Mouse (Mus musculus) forebrain, embryonic 13.5 days (tissue): ENCODE measurements around the gene Cx3cr1. TPM values are rescaled to one million over a fixed set of nuclear protein-coding genes. Genes with fewer than 3 reads are reported as not detected.

ENCODE experiments used
- ATAC-seq: fragments of 200-750 bp; cut with Nextera tagmentation; 2 replicates; pipeline ENCODE4 v1.8.0; 2017
- H3K27ac ChIP-seq: fragments of 300-500 bp; sonication (generic); 2 replicates; pipeline ENCODE4 v1.5.1; 2015; ENCODE audit warnings: inconsistent platforms, mild to moderate bottlenecking, moderate library complexity
- H3K27me3 ChIP-seq: fragments of 300-500 bp; sonication (generic); 2 replicates; pipeline ENCODE4 v1.6.1; 2015; ENCODE audit warnings: mild to moderate bottlenecking, inconsistent platforms
- H3K36me3 ChIP-seq: fragments of 300-500 bp; sonication (generic); 2 replicates; pipeline ENCODE4 v1.6.1; 2015; ENCODE audit warnings: mild to moderate bottlenecking, inconsistent platforms; ENCODE audit not compliant: poor library complexity, severe bottlenecking
- H3K4me1 ChIP-seq: fragments of 300-500 bp; sonication (generic); 2 replicates; pipeline ENCODE4 v1.6.1; 2015; ENCODE audit warnings: inconsistent platforms
- H3K4me2 ChIP-seq: fragments of 300-500 bp; sonication (generic); 2 replicates; pipeline ENCODE4 v1.6.1; 2015; ENCODE audit warnings: inconsistent platforms, mild to moderate bottlenecking, moderate library complexity
- H3K4me3 ChIP-seq: fragments of 300-500 bp; sonication (generic); 2 replicates; pipeline ENCODE4 v1.5.1; 2015; ENCODE audit warnings: mild to moderate bottlenecking, inconsistent platforms
- H3K9ac ChIP-seq: fragments of 300-500 bp; sonication (generic); 2 replicates; pipeline ENCODE4 v1.6.1; 2015; ENCODE audit warnings: mild to moderate bottlenecking, inconsistent platforms
- H3K9me3 ChIP-seq: fragments of 300-500 bp; sonication (generic); replicated peaks from 2 replicates; pipeline ENCODE4 v1.6.1; 2016; ENCODE audit warnings: inconsistent platforms
- WGBS: fragments of 180-500 bp; shearing (Covaris S2); methylation state at CpG from one replicate; pipeline ENCODE4 v1.1.7; 2015; 5-methylcytosine and 5-hydroxymethylcytosine counted together
- polyA plus RNA-seq: library from polyadenylated mRNA; unstranded; fragments of >200 nt; fragmentation: Nextera tagmentation; extraction: Ambion mirVana; gene quantifications from 2 replicates; pipeline ENCODE4 v1.2.1, GENCODE M21; 2015

Gene Cx3cr1
- polyA plus RNA-seq, 1 experiment from 2014 or later = 5.0 TPM

GRCm38 (mm10) chr9:120080546-120081108 lies 10.9 kb upstream of the Cx3cr1 start:
- H3K9ac ChIP-seq = no peak overlapping the region
- no peak for ATAC-seq

GRCm38 (mm10) chr9:120079901-120080300 lies 10.2 kb upstream of the Cx3cr1 start:
- no peak overlapping the region for H3K27ac ChIP-seq
- H3K4me3 ChIP-seq = no peak overlapping the region
- H3K27me3 ChIP-seq = no peaks in the 10 kb centered on the region
- H3K4me1 ChIP-seq = no peaks in the 10 kb centered on the region
- ATAC-seq = no peak
- H3K36me3 ChIP-seq = no peaks in the 10 kb centered on the region
- 0 out of 2 replicates have a peak, but pooled peaks cover 3% of the 10 kb centered on the region for H3K9me3 ChIP-seq
- no peak overlapping the region for H3K4me2 ChIP-seq
- WGBS = 80% methylated on average over 7 of the region's 7 CpGs
- no peak overlapping the region for H3K9ac ChIP-seq

More at GRCm38 (mm10) chr9:120080546-120081108, 10.9 kb upstream of the Cx3cr1 start:
- Histone ChIP-seq H3K9me3 (0 out of 2 replicates have a peak, but pooled peaks cover 3% of the 10 kb centered on the region), H3K36me3 (no peaks in the 10 kb centered on the region), H3K4me2 (no peak overlapping the region), H3K4me3 (no peak overlapping the region), H3K4me1 (no peaks in the 10 kb centered on the region), H3K27me3 (no peaks in the 10 kb centered on the region), H3K27ac (no peak overlapping the region)
- WGBS = 86% methylated on average over 8 of the region's 8 CpGs

- H3K9ac ChIP-seq = no peak overlapping the region
- H3K4me3 ChIP-seq = no peak overlapping the region
- peaks cover 1% of the 10 kb centered on the region; the same call in 1 of the 2 replicates for H3K4me1 ChIP-seq
- no peak for ATAC-seq
- H3K4me2 ChIP-seq = no peak overlapping the region
- H3K27ac ChIP-seq = no peak overlapping the region
- WGBS = 85% methylated on average over 3 of the region's 3 CpGs
- H3K9me3 ChIP-seq = 0 out of 2 replicates have a peak, but pooled peaks cover 3% of the 10 kb centered on the region
- H3K27me3 ChIP-seq = no peaks in the 10 kb centered on the region
- no peaks in the 10 kb centered on the region for H3K36me3 ChIP-seq
Observed at GRCm38 (mm10) chr9:120078241-120078640, 8.6 kb upstream of the Cx3cr1 start.

GRCm38 (mm10) chr9:120074516-120074915 lies 4.8 kb upstream of the Cx3cr1 start:
- Histone ChIP-seq H3K9ac (no peak overlapping the region), H3K9me3 (no peaks in the 10 kb centered on the region), H3K27ac (no peak overlapping the region), H3K4me2 (no peak overlapping the region), H3K4me3 (no peak overlapping the region), H3K4me1 (peaks cover 4% of the 10 kb centered on the region; the same call in 1 of the 2 replicates), H3K36me3 (no peaks in the 10 kb centered on the region), H3K27me3 (no peaks in the 10 kb centered on the region)
- ATAC-seq = no peak
- WGBS = 90% methylated on average over 7 of the region's 7 CpGs

GRCm38 (mm10) chr9:120073169-120073568 lies 3.5 kb upstream of the Cx3cr1 start:
- Histone ChIP-seq H3K4me2 (no peak overlapping the region), H3K27me3 (no peaks in the 10 kb centered on the region), H3K4me3 (no peak overlapping the region), H3K9me3 (no peaks in the 10 kb centered on the region), H3K9ac (no peak overlapping the region), H3K27ac (no peak overlapping the region), H3K4me1 (peaks cover 4% of the 10 kb centered on the region; the same call in 1 of the 2 replicates), H3K36me3 (no peaks in the 10 kb centered on the region)
- ATAC-seq = no peak; the same call in 1 of the 2 replicates
- 35% methylated on average over 3 of the region's 3 CpGs for WGBS

GRCm38 (mm10) chr9:120071251-120071650 lies 1.6 kb upstream of the Cx3cr1 start:
- H3K9ac ChIP-seq = no peak overlapping the region
- no peak overlapping the region for H3K4me2 ChIP-seq
- H3K27me3 ChIP-seq = no peaks in the 10 kb centered on the region
- no peak for ATAC-seq
- no peak overlapping the region for H3K4me3 ChIP-seq
- H3K36me3 ChIP-seq = no peaks in the 10 kb centered on the region
- H3K4me1 ChIP-seq = peaks cover 4% of the 10 kb centered on the region; the same call in 1 of the 2 replicates
- H3K27ac ChIP-seq = no peak overlapping the region
- H3K9me3 ChIP-seq = no peaks in the 10 kb centered on the region
- 75% methylated on average over 2 of the region's 2 CpGs for WGBS

GRCm38 (mm10) chr9:120068047-120068446 lies 1.6 kb downstream of the Cx3cr1 start:
- H3K27ac ChIP-seq = no peak overlapping the region
- no peaks in the 10 kb centered on the region for H3K9me3 ChIP-seq
- no peak overlapping the region for H3K4me2 ChIP-seq
- no peak overlapping the region for H3K4me3 ChIP-seq
- H3K4me1 ChIP-seq = peaks cover 1% of the 10 kb centered on the region; the same call in 1 of the 2 replicates
- no peak for ATAC-seq
- H3K36me3 ChIP-seq = no peaks in the 10 kb centered on the region
- H3K27me3 ChIP-seq = no peaks in the 10 kb centered on the region
- WGBS = 68% methylated on average over 10 of the region's 10 CpGs
- no peak overlapping the region for H3K9ac ChIP-seq

- no peak overlapping the region for H3K9ac ChIP-seq
- H3K27me3 ChIP-seq = no peaks in the 10 kb centered on the region
- H3K27ac ChIP-seq = no peak overlapping the region
- no peak overlapping the region for H3K4me2 ChIP-seq
- H3K36me3 ChIP-seq = no peaks in the 10 kb centered on the region
- H3K4me3 ChIP-seq = no peak overlapping the region
- H3K4me1 ChIP-seq = no peaks in the 10 kb centered on the region
- H3K9me3 ChIP-seq = no peaks in the 10 kb centered on the region
- no peak for ATAC-seq
- whole genome bisulfite sequencing = 91% methylated on average over 2 of the region's 2 CpGs
Observed at GRCm38 (mm10) chr9:120067609-120068008, 2.1 kb downstream of the Cx3cr1 start.

- Histone ChIP-seq H3K4me1 (no peaks in the 10 kb centered on the region), H3K9ac (no peak overlapping the region), H3K27ac (no peak overlapping the region), H3K36me3 (no peaks in the 10 kb centered on the region), H3K27me3 (no peaks in the 10 kb centered on the region), H3K4me2 (no peak overlapping the region), H3K9me3 (no peaks in the 10 kb centered on the region), H3K4me3 (no peak overlapping the region)
- 85% methylated on average over 4 of the region's 4 CpGs for WGBS
- no peak for ATAC-seq
Observed at GRCm38 (mm10) chr9:120064317-120064716, 5.4 kb downstream of the Cx3cr1 start.

- Histone ChIP-seq H3K4me3 (no peak overlapping the region), H3K9me3 (no peaks in the 10 kb centered on the region), H3K4me2 (no peak overlapping the region), H3K27me3 (no peaks in the 10 kb centered on the region), H3K36me3 (no peaks in the 10 kb centered on the region), H3K9ac (no peak overlapping the region), H3K4me1 (no peaks in the 10 kb centered on the region), H3K27ac (no peak overlapping the region)
- WGBS = 68% methylated on average over 3 of the region's 3 CpGs
- no peak for ATAC-seq
Observed at GRCm38 (mm10) chr9:120058730-120059129, 10.9 kb downstream of the Cx3cr1 start.

- Histone ChIP-seq H3K4me3 (no peak overlapping the region), H3K9ac (no peak overlapping the region), H3K4me1 (no peaks in the 10 kb centered on the region), H3K9me3 (no peaks in the 10 kb centered on the region), H3K27ac (no peak overlapping the region), H3K27me3 (no peaks in the 10 kb centered on the region), H3K4me2 (no peak overlapping the region), H3K36me3 (no peaks in the 10 kb centered on the region)
- 83% methylated on average over 9 of the region's 9 CpGs for WGBS
- ATAC-seq = no peak
Observed at GRCm38 (mm10) chr9:120056201-120056600, 13.5 kb downstream of the Cx3cr1 start.

GRCm38 (mm10) chr9:120054545-120055277 lies 15.0 kb downstream of the Cx3cr1 start:
- H3K9me3 ChIP-seq = no peaks in the 10 kb centered on the region
- H3K4me3 ChIP-seq = no peak overlapping the region
- H3K27me3 ChIP-seq = no peaks in the 10 kb centered on the region
- H3K9ac ChIP-seq = no peak overlapping the region
- H3K4me1 ChIP-seq = no peaks in the 10 kb centered on the region
- WGBS = 46% methylated on average over 8 of the region's 8 CpGs
- no peak for ATAC-seq
- no peak overlapping the region for H3K4me2 ChIP-seq
- no peak overlapping the region for H3K27ac ChIP-seq
- no peaks in the 10 kb centered on the region for H3K36me3 ChIP-seq
